Mouse (Mus musculus) spleen, postnatal 14 days (tissue): ENCODE data around the gene Gcn1l1.
A peak's percentile ranks its signal among the peaks of the same experiment; 100 is the strongest.
"Not testable (repeated sequence)": the region's sequence is repeated elsewhere in the genome, so short reads cannot be mapped to it uniquely, and the experiment has no call there.

Source experiments
- DNase-seq, 2 experiments: peaks; one replicate each; pipeline ENCODE4 v3.0.0; 2021 to 2022; ENCODE audit warnings: low spot score in 2 of 2

Gene Gcn1l1

GRCm38 (mm10) chr5:115564737-115565393 is at the start of gene Gcn1l1:
Gene Gcn1l1 (plus strand): TSS chr5:115565254.
- peak; percentile 44 to 69 for DNase-seq

- DNase-seq = no peak
These were observed 48.8 kb upstream of the Gcn1l1 start for GRCm38 (mm10) chr5:115516081-115516907.

GRCm38 (mm10) chr5:115516908-115517307 is 48.1 kb upstream of the Gcn1l1 start:
- DNase-seq = no peak

- no peak for DNase-seq
These were observed 47.6 kb upstream of the Gcn1l1 start for GRCm38 (mm10) chr5:115517501-115517900.

- not testable (repeated sequence) for DNase-seq
These were observed 46.8 kb upstream of the Gcn1l1 start for GRCm38 (mm10) chr5:115518214-115518613.

GRCm38 (mm10) chr5:115520325-115520869 is 44.7 kb upstream of the Gcn1l1 start:
- DNase-seq = no peak

GRCm38 (mm10) chr5:115521553-115522461 is 43.2 kb upstream of the Gcn1l1 start:
- DNase-seq = no peak

- no peak for DNase-seq
These were observed 42.5 kb upstream of the Gcn1l1 start for GRCm38 (mm10) chr5:115522531-115522930.

- DNase-seq = no peak
These were observed 42.0 kb upstream of the Gcn1l1 start for GRCm38 (mm10) chr5:115522981-115523499.

GRCm38 (mm10) chr5:115523971-115524370 is 41.1 kb upstream of the Gcn1l1 start:
- DNase-seq = no peak

GRCm38 (mm10) chr5:115524471-115524870 is 40.6 kb upstream of the Gcn1l1 start:
- DNase-seq = no peak

- DNase-seq = no peak
These were observed 39.6 kb upstream of the Gcn1l1 start for GRCm38 (mm10) chr5:115525416-115525815.

GRCm38 (mm10) chr5:115525943-115526342 is 39.1 kb upstream of the Gcn1l1 start:
- DNase-seq = no peak

GRCm38 (mm10) chr5:115526456-115527202 is 38.4 kb upstream of the Gcn1l1 start:
- DNase-seq = no peak

GRCm38 (mm10) chr5:115528128-115528527 is 36.9 kb upstream of the Gcn1l1 start:
- DNase-seq = no peak

- DNase-seq = no peak
These were observed 35.7 kb upstream of the Gcn1l1 start for GRCm38 (mm10) chr5:115529364-115529741.

- DNase-seq = no peak
These were observed 35.2 kb upstream of the Gcn1l1 start for GRCm38 (mm10) chr5:115529742-115530446.

GRCm38 (mm10) chr5:115530447-115530809 is 34.6 kb upstream of the Gcn1l1 start:
- no peak for DNase-seq

GRCm38 (mm10) chr5:115531671-115532270 is 33.3 kb upstream of the Gcn1l1 start:
- peak; percentile 44 to 56 for DNase-seq

GRCm38 (mm10) chr5:115534290-115534731 is 30.7 kb upstream of the Gcn1l1 start:
- no peak for DNase-seq
